ENCODE assay signal across 20 mouse cellular contexts in the genomic region with DNA sequence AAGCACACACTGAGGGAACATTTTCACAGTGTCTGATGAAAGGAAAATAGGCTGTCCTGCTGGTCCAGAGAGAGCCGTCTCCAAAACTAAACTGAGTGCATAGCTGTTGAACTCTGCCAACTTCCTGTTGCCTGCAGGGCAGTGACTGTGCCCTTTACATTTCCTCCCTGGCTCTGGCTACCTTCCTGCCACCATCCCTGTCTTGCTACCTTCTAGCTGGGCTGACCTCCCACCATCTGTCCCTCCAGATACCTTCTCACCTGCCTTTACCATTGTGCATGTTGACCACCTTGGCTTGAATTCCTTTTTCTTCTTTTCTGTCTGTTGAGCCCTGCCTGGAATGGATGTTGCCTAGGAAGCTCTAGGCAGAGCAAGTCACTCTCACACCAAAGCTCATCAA.
DNase-seq lines count a peak whose midpoint lies in the region; ATAC-seq and TF ChIP-seq lines count a peak whose summit lies in the region.
"Had no signal": no experiment of that assay in that cellular context is flagged by ENCODE, and none has a peak within 500 bp of the region (broad histone marks: within the 10 kb centered on the region; RNA-seq: fewer than 3 reads in every experiment).

No protein-coding gene starts in this region.

- 94% methylated on average over 1 of the region's 1 CpGs for WGBS in midbrain, postnatal 0 days

- peak; percentile 86 for DNase-seq in brain, adult 2 months (ENCODE audit: low read depth, low spot score)
- DNase-seq in cerebellum, adult 11-12 months = peak; percentile 82
- DNase-seq in cerebellum, adult 9-10 months = peak; percentile 75
- DNase-seq in cerebellum, postnatal 36 days = peak; percentile 61
- DNase-seq in midbrain, postnatal 0 days (ENCODE audit: low spot score) = no peak
- no peak for DNase-seq in right cerebral cortex, postnatal 25 days
- no peak for DNase-seq in right cerebral cortex, adult 18-20 months
- DNase-seq: adrenal gland, postnatal 25 days; gastrocnemius, postnatal 36 days; heart, adult 11 months; heart, postnatal 10 days; heart, postnatal 4 days; kidney, adult 2 months had no signal

- no peaks in the 10 kb centered on the region for H3K9me3 ChIP-seq in midbrain, postnatal 0 days (ENCODE audit: low read length)
- H3K9me3 ChIP-seq: embryonic facial prominence, embryonic 10.5 days; forebrain, embryonic 13.5 days; hindbrain, embryonic 13.5 days had no signal

- H3K27ac ChIP-seq in midbrain, postnatal 0 days (ENCODE audit: low read depth, low read length) = no peak overlapping the region
- H3K27ac ChIP-seq: embryonic facial prominence, embryonic 10.5 days; forebrain, embryonic 13.5 days; hindbrain, embryonic 13.5 days; hindbrain, postnatal 0 days had no signal

- H3K4me1 ChIP-seq in midbrain, postnatal 0 days (ENCODE audit: insufficient read depth, low read length) = no peaks in the 10 kb centered on the region
- H3K4me1 ChIP-seq: embryonic facial prominence, embryonic 10.5 days; forebrain, embryonic 13.5 days; hindbrain, embryonic 13.5 days had no signal

- H3K9ac ChIP-seq in midbrain, postnatal 0 days (replicated peaks; ENCODE audit: low read length, poor library complexity, severe bottlenecking) = no peak overlapping the region
- H3K9ac ChIP-seq: forebrain, embryonic 13.5 days; hindbrain, embryonic 13.5 days had no signal

- no peaks in the 10 kb centered on the region for H3K27me3 ChIP-seq in midbrain, postnatal 0 days (ENCODE audit: insufficient read depth, low read length)
- H3K27me3 ChIP-seq: CH12.LX; forebrain, embryonic 13.5 days; hindbrain, embryonic 13.5 days; Patski had no signal

- TF ChIP-seq CTCF in midbrain, postnatal 0 days (IDR thresholded peaks at IDR 0.05) = no peak

- H3K4me3 ChIP-seq in midbrain, postnatal 0 days (ENCODE audit: low read depth, low read length) = no peak overlapping the region
- H3K4me3 ChIP-seq: embryonic facial prominence, embryonic 10.5 days; forebrain, embryonic 13.5 days; hindbrain, embryonic 13.5 days had no signal

- H3K36me3 ChIP-seq in midbrain, postnatal 0 days (ENCODE audit: insufficient read depth, low read length) = no peaks in the 10 kb centered on the region
- H3K36me3 ChIP-seq: embryonic facial prominence, embryonic 10.5 days; hindbrain, embryonic 13.5 days had no signal

- no peak overlapping the region for H3K4me2 ChIP-seq in midbrain, postnatal 0 days (ENCODE audit: low read depth, low read length, poor library complexity, severe bottlenecking)
- H3K4me2 ChIP-seq: forebrain, embryonic 13.5 days; hindbrain, embryonic 13.5 days had no signal

- no peak for ATAC-seq in midbrain, postnatal 0 days (ENCODE audit: low FRiP score)
- ATAC-seq: activated CD4-positive, CD25-positive, alpha-beta regulatory T cell, adult 4 months; forebrain, embryonic 13.5 days; hindbrain, postnatal 0 days; Patski had no signal

Comparison
In these comparisons a context has a peak if more than half of its experiments do, and no peak if none do; other contexts are left out.
1. DNase-seq: peak in brain, adult 2 months (single experiment), cerebellum, adult 11-12 months (single experiment), cerebellum, adult 9-10 months (single experiment) and cerebellum, postnatal 36 days (2 of 2); none in midbrain, postnatal 0 days (single experiment), right cerebral cortex, postnatal 25 days (single experiment) and right cerebral cortex, adult 18-20 months (single experiment).